Mouse (Mus musculus) limb, embryonic 12.5 days (tissue): ENCODE measurements around the gene Zdhhc7. TPM values are rescaled to one million over a fixed set of nuclear protein-coding genes. Genes with fewer than 3 reads are reported as not detected.

Experiments
- ATAC-seq: fragments of 200-750 bp; cut with Nextera tagmentation; 2 replicates; pipeline ENCODE4 v1.8.0; 2017; ENCODE audit warnings: low read depth, moderate TSS enrichment; ENCODE audit not compliant: insufficient number of reproducible peaks, insufficient read depth, low FRiP score, low TSS enrichment
- H3K27ac ChIP-seq: fragments of 300-500 bp; sonication (generic); 2 replicates; pipeline ENCODE4 v1.5.1; 2016; ENCODE audit warnings: mild to moderate bottlenecking, moderate library complexity
- H3K27me3 ChIP-seq: fragments of 300-500 bp; sonication (generic); 2 replicates; pipeline ENCODE4 v1.6.1; 2016; ENCODE audit warnings: mild to moderate bottlenecking, moderate library complexity
- H3K36me3 ChIP-seq: fragments of 300-500 bp; sonication (generic); 2 replicates; pipeline ENCODE4 v1.6.1; 2016; ENCODE audit warnings: mild to moderate bottlenecking, moderate library complexity
- H3K4me1 ChIP-seq: fragments of 300-500 bp; sonication (generic); replicated peaks from 2 replicates; pipeline ENCODE4 v1.6.1; 2016
- H3K4me2 ChIP-seq: fragments of 300-500 bp; sonication (generic); 2 replicates; pipeline ENCODE4 v1.6.1; 2016; ENCODE audit warnings: mild to moderate bottlenecking, moderate library complexity
- H3K4me3 ChIP-seq: fragments of 300-500 bp; sonication (generic); replicated peaks from 2 replicates; pipeline ENCODE4 v1.5.1; 2016; ENCODE audit warnings: mild to moderate bottlenecking
- H3K9ac ChIP-seq: fragments of 300-500 bp; sonication (generic); replicated peaks from 2 replicates; pipeline ENCODE4 v1.6.1; 2016; ENCODE audit warnings: mild to moderate bottlenecking, moderate library complexity
- H3K9me3 ChIP-seq: fragments of 300-500 bp; sonication (generic); 2 replicates; pipeline ENCODE4 v1.6.1; 2016; ENCODE audit warnings: mild to moderate bottlenecking, moderate library complexity
- WGBS: fragments of 180-500 bp; shearing (Covaris S2); methylation state at CpG from one replicate; pipeline ENCODE4 v1.1.7; 2016; 5-methylcytosine and 5-hydroxymethylcytosine counted together
- polyA plus RNA-seq: library from polyadenylated mRNA; unstranded; fragments of >200 nt; fragmentation: Nextera tagmentation; extraction: Ambion mirVana; gene quantifications from 2 replicates; pipeline ENCODE4 v1.2.1, GENCODE M21; 2016

Gene Zdhhc7
- polyA plus RNA-seq, result 28.7 and 29.4 TPM in 2 replicates

- peaks cover 29% of the 10 kb centered on the region for H3K4me1 ChIP-seq
- peak within 1 kb of the TSS; percentile 85 for H3K27ac ChIP-seq
- H3K4me2 ChIP-seq, result peak within 1 kb of the TSS; percentile 91
- peak; percentile 41 for ATAC-seq
- H3K9me3 ChIP-seq, result no peaks in the 10 kb centered on the region
- peak within 1 kb of the TSS; percentile 97 for H3K4me3 ChIP-seq
- under 1% methylated on average over 87 of the region's 88 CpGs for WGBS
- H3K27me3 ChIP-seq, result peaks cover 4% of the 10 kb centered on the region; the same call in 1 of the 2 replicates
- H3K36me3 ChIP-seq, result peaks cover 6% of the 10 kb centered on the region; the same call in 1 of the 2 replicates
- peak within 1 kb of the TSS; percentile 84 for H3K9ac ChIP-seq
Measured at GRCm38 (mm10) chr8:120101068-120101972, at the start of gene Zdhhc7. TSS of gene Zdhhc7 (minus strand) at chr8:120101482.

GRCm38 (mm10) chr8:120150028-120150427 is 48.7 kb upstream of the Zdhhc7 start:
- H3K9ac ChIP-seq, result no peak overlapping the region
- no peak overlapping the region for H3K27ac ChIP-seq
- H3K27me3 ChIP-seq, result no peaks in the 10 kb centered on the region
- no peaks in the 10 kb centered on the region for H3K9me3 ChIP-seq
- no peak for ATAC-seq
- H3K36me3 ChIP-seq, result no peaks in the 10 kb centered on the region
- no peak overlapping the region for H3K4me3 ChIP-seq
- no peak overlapping the region for H3K4me2 ChIP-seq
- H3K4me1 ChIP-seq, result peaks cover 27% of the 10 kb centered on the region
- 70% methylated on average over 12 of the region's 12 CpGs for WGBS

GRCm38 (mm10) chr8:120146051-120146450 is 44.8 kb upstream of the Zdhhc7 start:
- Histone ChIP-seq H3K4me1 (peaks cover 16% of the 10 kb centered on the region), H3K9ac (no peak overlapping the region), H3K27me3 (no peaks in the 10 kb centered on the region), H3K4me2 (no peak overlapping the region), H3K9me3 (no peaks in the 10 kb centered on the region), H3K36me3 (no peaks in the 10 kb centered on the region), H3K27ac (no peak overlapping the region), H3K4me3 (no peak overlapping the region)
- 83% methylated on average over 1 of the region's 1 CpGs for WGBS
- no peak for ATAC-seq

GRCm38 (mm10) chr8:120144652-120145301 is 43.5 kb upstream of the Zdhhc7 start:
- Histone ChIP-seq H3K9me3 (no peaks in the 10 kb centered on the region), H3K4me2 (no peak overlapping the region), H3K4me3 (no peak overlapping the region), H3K36me3 (no peaks in the 10 kb centered on the region), H3K27me3 (peaks cover 6% of the 10 kb centered on the region; the same call in 1 of the 2 replicates), H3K9ac (no peak overlapping the region), H3K4me1 (peaks cover 13% of the 10 kb centered on the region), H3K27ac (0 out of 2 replicates have a peak overlapping the region, but pooled peaks have one; percentile 8)
- 52% methylated on average over 12 of the region's 12 CpGs for WGBS
- ATAC-seq, result no peak

- WGBS, result 63% methylated on average over 15 of the region's 15 CpGs
- H3K4me1 ChIP-seq, result peaks cover 13% of the 10 kb centered on the region
- H3K9ac ChIP-seq, result no peak overlapping the region
- ATAC-seq, result no peak
- 0 out of 2 replicates have a peak overlapping the region, but pooled peaks have one; percentile 8 for H3K27ac ChIP-seq
- H3K36me3 ChIP-seq, result no peaks in the 10 kb centered on the region
- no peak overlapping the region for H3K4me3 ChIP-seq
- no peaks in the 10 kb centered on the region for H3K9me3 ChIP-seq
- H3K4me2 ChIP-seq, result no peak overlapping the region
- peaks cover 13% of the 10 kb centered on the region; the same call in 1 of the 2 replicates for H3K27me3 ChIP-seq
Measured at GRCm38 (mm10) chr8:120143911-120144651, 42.8 kb upstream of the Zdhhc7 start.

- H3K4me3 ChIP-seq, result no peak overlapping the region
- no peaks in the 10 kb centered on the region for H3K36me3 ChIP-seq
- WGBS, result 65% methylated on average over 3 of the region's 3 CpGs
- 0 out of 2 replicates have a peak overlapping the region, but pooled peaks have one; percentile 27 for H3K9ac ChIP-seq
- ATAC-seq, result no peak
- H3K4me1 ChIP-seq, result peaks cover 13% of the 10 kb centered on the region
- H3K9me3 ChIP-seq, result no peaks in the 10 kb centered on the region
- no peak overlapping the region for H3K27ac ChIP-seq
- H3K27me3 ChIP-seq, result peaks cover 13% of the 10 kb centered on the region; the same call in 1 of the 2 replicates
- no peak overlapping the region for H3K4me2 ChIP-seq
Measured at GRCm38 (mm10) chr8:120140769-120141168, 39.5 kb upstream of the Zdhhc7 start.

- 46% methylated on average over 2 of the region's 2 CpGs for WGBS
- no peak overlapping the region for H3K27ac ChIP-seq
- no peaks in the 10 kb centered on the region for H3K36me3 ChIP-seq
- peaks cover 13% of the 10 kb centered on the region; the same call in 1 of the 2 replicates for H3K27me3 ChIP-seq
- no peak overlapping the region for H3K4me2 ChIP-seq
- H3K4me1 ChIP-seq, result no peaks in the 10 kb centered on the region; the same call in 1 of the 2 replicates
- no peak overlapping the region for H3K9ac ChIP-seq
- no peak for ATAC-seq
- no peaks in the 10 kb centered on the region for H3K9me3 ChIP-seq
- H3K4me3 ChIP-seq, result no peak overlapping the region
Measured at GRCm38 (mm10) chr8:120138958-120139357, 37.7 kb upstream of the Zdhhc7 start.

GRCm38 (mm10) chr8:120136618-120137017 is 35.3 kb upstream of the Zdhhc7 start:
- H3K36me3 ChIP-seq, result no peaks in the 10 kb centered on the region
- no peak for ATAC-seq
- H3K4me3 ChIP-seq, result no peak overlapping the region
- H3K27me3 ChIP-seq, result peaks cover 16% of the 10 kb centered on the region; the same call in 1 of the 2 replicates
- no peak overlapping the region for H3K9ac ChIP-seq
- no peak overlapping the region for H3K27ac ChIP-seq
- no peak overlapping the region for H3K4me2 ChIP-seq
- WGBS, result 65% methylated on average over 7 of the region's 7 CpGs
- no peaks in the 10 kb centered on the region for H3K4me1 ChIP-seq
- no peaks in the 10 kb centered on the region for H3K9me3 ChIP-seq

GRCm38 (mm10) chr8:120135687-120136086 is 34.4 kb upstream of the Zdhhc7 start:
- Histone ChIP-seq H3K4me1 (no peaks in the 10 kb centered on the region), H3K4me3 (no peak overlapping the region), H3K4me2 (no peak overlapping the region), H3K27ac (no peak overlapping the region), H3K36me3 (no peaks in the 10 kb centered on the region), H3K27me3 (peaks cover 14% of the 10 kb centered on the region; the same call in 1 of the 2 replicates), H3K9me3 (no peaks in the 10 kb centered on the region), H3K9ac (no peak overlapping the region)
- ATAC-seq, result no peak
- 91% methylated on average over 7 of the region's 7 CpGs for WGBS

- WGBS, result 81% methylated on average over 7 of the region's 7 CpGs
- H3K4me2 ChIP-seq, result no peak overlapping the region
- no peak overlapping the region for H3K9ac ChIP-seq
- H3K9me3 ChIP-seq, result no peaks in the 10 kb centered on the region
- H3K36me3 ChIP-seq, result no peaks in the 10 kb centered on the region
- H3K4me1 ChIP-seq, result no peaks in the 10 kb centered on the region
- H3K4me3 ChIP-seq, result no peak overlapping the region
- 0 out of 2 replicates have a peak, but pooled peaks cover 3% of the 10 kb centered on the region for H3K27me3 ChIP-seq
- H3K27ac ChIP-seq, result no peak overlapping the region
- ATAC-seq, result no peak
Measured at GRCm38 (mm10) chr8:120133169-120133568, 31.9 kb upstream of the Zdhhc7 start.
